ENCODE assay signal across 19 mouse cellular contexts in the genomic region with DNA sequence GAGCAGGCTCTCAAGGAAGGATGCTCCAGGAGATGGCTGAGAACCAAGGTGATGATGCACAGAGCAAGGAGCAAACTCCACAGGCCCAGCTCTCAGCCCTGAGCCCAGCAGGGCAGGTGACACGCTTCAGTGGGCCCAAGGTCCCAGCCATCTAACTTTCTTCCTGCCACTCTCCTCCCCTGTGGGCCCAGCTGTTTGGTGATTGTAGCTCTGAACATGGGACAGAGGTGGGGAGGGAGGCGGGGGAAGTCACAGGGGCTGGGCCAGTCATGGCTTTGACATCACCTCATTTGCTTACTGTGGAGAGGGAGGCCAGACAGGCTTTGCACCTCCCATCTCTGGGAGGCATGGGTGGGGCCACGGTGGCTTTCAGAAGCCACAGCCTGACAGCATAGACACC. TPM values are rescaled to one million over a fixed set of nuclear protein-coding genes. Genes with fewer than 3 reads are reported as not detected.
DNase-seq lines count a peak whose midpoint lies in the region; ATAC-seq and TF ChIP-seq lines count a peak whose summit lies in the region.
"Had no signal": no experiment of that assay in that cellular context is flagged by ENCODE, and none has a peak within 500 bp of the region (broad histone marks: within the 10 kb centered on the region; RNA-seq: fewer than 3 reads in every experiment).

Gene Bsnd, minus strand, starts transcription at position 168 of the 400 bp plus-strand sequence.

- no peaks in the 10 kb centered on the region for H3K27me3 ChIP-seq in kidney, adult 2 months (replicated peaks; ENCODE audit: control insufficient read depth, insufficient read depth, low read length)
- H3K27me3 ChIP-seq in stomach, postnatal 0 days (ENCODE audit: control insufficient read depth, insufficient read depth, low read length) = no peaks in the 10 kb centered on the region
- H3K27me3 ChIP-seq: forebrain, embryonic 15.5 days; midbrain, embryonic 13.5 days; stomach, embryonic 15.5 days had no signal

- no peak within 1 kb of the TSS for H3K4me2 ChIP-seq in stomach, postnatal 0 days (replicated peaks; ENCODE audit: low read depth)
- H3K4me2 ChIP-seq: forebrain, embryonic 15.5 days; heart, embryonic 15.5 days; midbrain, embryonic 13.5 days; stomach, embryonic 15.5 days had no signal

- H3K27ac ChIP-seq in kidney, adult 2 months (ENCODE audit: insufficient read depth, low read depth, low read length) = peak within 1 kb of the TSS; percentile 90
- no peak within 1 kb of the TSS for H3K27ac ChIP-seq in stomach, postnatal 0 days (replicated peaks)
- H3K27ac ChIP-seq: forebrain, embryonic 15.5 days; heart, embryonic 15.5 days; left cerebral cortex, adult 2 months; midbrain, embryonic 13.5 days; stomach, embryonic 15.5 days had no signal

- TF ChIP-seq POLR2A in kidney, adult 2 months (IDR thresholded peaks at IDR 0.05; ENCODE audit: low read depth, low read length) = peak; percentile 84

- no peaks in the 10 kb centered on the region for H3K36me3 ChIP-seq in kidney, adult 2 months (ENCODE audit: control insufficient read depth, insufficient read depth, low read length)
- H3K36me3 ChIP-seq in stomach, postnatal 0 days (ENCODE audit: control insufficient read depth, insufficient read depth, low read length) = no peaks in the 10 kb centered on the region
- H3K36me3 ChIP-seq: forebrain, embryonic 15.5 days; heart, embryonic 15.5 days; midbrain, embryonic 13.5 days; stomach, embryonic 15.5 days had no signal

- no peak within 1 kb of the TSS for H3K9ac ChIP-seq in stomach, postnatal 0 days (ENCODE audit: low read length)
- H3K9ac ChIP-seq: forebrain, embryonic 15.5 days; heart, embryonic 15.5 days; midbrain, embryonic 13.5 days; stomach, embryonic 15.5 days had no signal

- ATAC-seq in stomach, postnatal 0 days (ENCODE audit: low FRiP score, low TSS enrichment) = peak; percentile 69
- ATAC-seq: forebrain, embryonic 15.5 days; midbrain, embryonic 13.5 days had no signal

- peak within 1 kb of the TSS; percentile 63 for H3K4me3 ChIP-seq in kidney, adult 2 months (ENCODE audit: insufficient read depth, low read depth, low read length)
- H3K4me3 ChIP-seq in stomach, postnatal 0 days (ENCODE audit: low read depth, low read length) = no peak within 1 kb of the TSS
- H3K4me3 ChIP-seq: forebrain, embryonic 15.5 days; heart, embryonic 15.5 days; left cerebral cortex, adult 2 months; midbrain, embryonic 13.5 days; stomach, embryonic 15.5 days had no signal

- TF ChIP-seq EP300 in stomach, postnatal 0 days (optimal IDR thresholded peaks at IDR 0.05) = no peak

- TF ChIP-seq CTCF in kidney, adult 2 months (conservative IDR thresholded peaks at IDR 0.05; ENCODE audit: insufficient read depth, insufficient read length, low read depth, low read length) = no peak
- no peak for TF ChIP-seq CTCF in stomach, postnatal 0 days (IDR thresholded peaks at IDR 0.05; ENCODE audit: low read depth)

- 30% methylated on average over 3 of the region's 3 CpGs for WGBS in kidney, adult 2 months
- WGBS in stomach, postnatal 0 days = 53% methylated on average over 3 of the region's 3 CpGs

- intact Hi-C loops in left cerebral cortex, postnatal 36 days (cut with DNase I) = no loop called here

- DNase-seq in thymus, postnatal 14 days = peak; percentile 16
- no peak for DNase-seq in thymus, adult 18-20 months
- peak; percentile 84 for DNase-seq in kidney, adult 2 months
- peak; percentile 75 to 90 for DNase-seq in kidney, postnatal 25 days
- DNase-seq in stomach, postnatal 0 days (ENCODE audit: low spot score) = peak; percentile 48
- DNase-seq in left cerebral cortex, postnatal 36 days (ENCODE audit: low spot score in 2 of 2) = no peak
- DNase-seq in adrenal gland, postnatal 14 days = no peak
- no peak for DNase-seq in right cerebral cortex, postnatal 25 days
- DNase-seq: cerebellum, postnatal 14 days; heart, adult 18-20 months; lung, adult 18-20 months had no signal

- no peaks in the 10 kb centered on the region for H3K9me3 ChIP-seq in stomach, postnatal 0 days (ENCODE audit: control insufficient read depth, low read length)
- H3K9me3 ChIP-seq: forebrain, embryonic 15.5 days; heart, embryonic 15.5 days; midbrain, embryonic 13.5 days; stomach, embryonic 15.5 days had no signal

- H3K4me1 ChIP-seq in kidney, adult 2 months (ENCODE audit: control insufficient read depth, insufficient read depth, low read length) = no peaks in the 10 kb centered on the region
- H3K4me1 ChIP-seq in stomach, postnatal 0 days (replicated peaks; ENCODE audit: control insufficient read depth, insufficient read depth) = no peaks in the 10 kb centered on the region
- H3K4me1 ChIP-seq: forebrain, embryonic 15.5 days; heart, embryonic 15.5 days; midbrain, embryonic 13.5 days; stomach, embryonic 15.5 days had no signal

RNA-seq across cellular contexts. Expression of gene Bsnd, which starts in this region (rescaled TPM):
- 73.6 and 78.1 TPM in 2 replicates for polyA plus RNA-seq in kidney, adult 2 months (2012; rRNA removed)
- polyA plus RNA-seq in stomach, postnatal 0 days (2015; fragmentation: Nextera tagmentation; extraction: Ambion mirVana) = 0.35 and 0.38 TPM in 2 replicates
- not detected for total RNA-seq in left cerebral cortex, postnatal 36 days (2021)
- not detected in 2 replicates for total RNA-seq in adrenal gland, postnatal 14 days (2021)
- total RNA-seq: heart, adult 18-20 months; left cerebral cortex, adult 2 months had no signal
- polyA plus RNA-seq: forebrain, embryonic 15.5 days; heart, embryonic 15.5 days; hindbrain, embryonic 11.5 days; intestine, embryonic 14.5 days; limb, embryonic 14.5 days; midbrain, embryonic 13.5 days; stomach, embryonic 15.5 days had no signal

Comparison
In these comparisons a context has a peak if more than half of its experiments do, and no peak if none do; other contexts are left out.
1. RNA of gene Bsnd (polyA plus RNA-seq): 73.6 to 78.1 TPM in kidney, adult 2 months; 0.35 to 0.38 TPM in stomach, postnatal 0 days; every median in the first group is over 10 times any median in the second.
2. DNase-seq: peak in thymus, postnatal 14 days (single experiment), kidney, adult 2 months (single experiment) and kidney, postnatal 25 days (2 of 2); none in thymus, adult 18-20 months (0 of 2), left cerebral cortex, postnatal 36 days (0 of 2), adrenal gland, postnatal 14 days (single experiment) and right cerebral cortex, postnatal 25 days (single experiment).
3. Peak in DNase-seq and ATAC-seq in stomach, postnatal 0 days; RNA of the gene not detected or under 1 TPM.